Mouse (Mus musculus) CH12.LX (cell line): ENCODE data around the gene Cd69. TPM values are rescaled to one million over a fixed set of nuclear protein-coding genes. Genes with fewer than 3 reads are reported as not detected.

ENCODE experiments used
- DNase-seq: peaks from one replicate; pipeline ENCODE4 v3.0.0-alpha.2; 2013; ENCODE audit errors: extremely low read depth
- H3K27ac ChIP-seq: 2 replicates; pipeline ENCODE4 v1.5.1; 2012; ENCODE audit warnings: low read depth, mild to moderate bottlenecking, control low read depth, moderate library complexity; ENCODE audit not compliant: insufficient read depth
- H3K27me3 ChIP-seq: replicated peaks from 2 replicates; pipeline ENCODE3; 2012; ENCODE audit warnings: inconsistent platforms
- H3K36me3 ChIP-seq, 2 experiments: replicated peaks in 1 of 2; 2 replicates each; pipeline versions ENCODE3 to v1.6.1; 2012; ENCODE audit warnings: inconsistent platforms in 1 of 2, low read length in 1 of 2, mild to moderate bottlenecking in 1 of 2, mixed read lengths in 1 of 2, moderate library complexity in 1 of 2; ENCODE audit not compliant: control insufficient read depth in 1 of 2, insufficient read depth in 1 of 2
- H3K4me1 ChIP-seq, 2 experiments: 2 replicates each; pipeline ENCODE4 v1.6.1; 2012; ENCODE audit warnings: inconsistent platforms in 1 of 2, moderate library complexity in 1 of 2; ENCODE audit not compliant: insufficient read depth in 2 of 2, control insufficient read depth in 1 of 2
- H3K4me2 ChIP-seq: 2 replicates; pipeline ENCODE4 v1.6.1; 2012; ENCODE audit warnings: low read depth, mild to moderate bottlenecking, control low read depth; ENCODE audit not compliant: poor library complexity, insufficient read depth, severe bottlenecking
- H3K4me3 ChIP-seq, 3 experiments: fragments of 150-350 bp in 1 of 3; sonication (generic) in 1 of 3; replicated peaks in 1 of 3; 2 replicates each; pipeline versions ENCODE3 to v1.5.1; 2011 to 2012; ENCODE audit warnings: low read depth in 2 of 3, low read length in 2 of 3, mild to moderate bottlenecking in 2 of 3, moderate library complexity in 2 of 3, control low read depth in 1 of 3, improper control_type of control experiment in 1 of 3, inconsistent platforms in 1 of 3, mixed read lengths in 1 of 3; ENCODE audit not compliant: poor library complexity in 1 of 3
- H3K79me2 ChIP-seq: replicated peaks from 2 replicates; pipeline ENCODE4 v1.6.1; 2012; ENCODE audit warnings: mild to moderate bottlenecking, moderate library complexity; ENCODE audit not compliant: control insufficient read depth, poor library complexity, insufficient read depth, severe bottlenecking; ENCODE audit errors: extremely low read depth
- H3K9ac ChIP-seq: 2 replicates; pipeline ENCODE4 v1.6.1; 2012; ENCODE audit warnings: low read depth, mild to moderate bottlenecking, control low read depth, moderate library complexity; ENCODE audit not compliant: insufficient read depth
- H3K9me3 ChIP-seq: replicated peaks from 2 replicates; pipeline ENCODE3; 2012; ENCODE audit warnings: low read length, inconsistent platforms, mixed read lengths
- BHLHE40 ChIP-seq: IDR thresholded peaks from 2 replicates; pipeline ENCODE4 v1.6.1; 2011; ENCODE audit warnings: mild to moderate bottlenecking, low read depth, low read length, improper control_type of control experiment
- CHD1 ChIP-seq: IDR thresholded peaks from 2 replicates; pipeline ENCODE4 v1.6.1; 2012; ENCODE audit warnings: low read depth, low read length, improper control_type of control experiment, inconsistent platforms
- CHD2 ChIP-seq: IDR thresholded peaks from 2 replicates; pipeline ENCODE4 v1.6.1; 2011; ENCODE audit warnings: low read length, improper control_type of control experiment
- CTCF ChIP-seq, 2 experiments: IDR thresholded peaks in 1 of 2; conservative IDR thresholded peaks in 1 of 2; 2 replicates each; pipeline ENCODE4 v1.5.1; 2011 to 2012; ENCODE audit warnings: low read depth in 2 of 2, low read length in 2 of 2, improper control_type of control experiment in 1 of 2, inconsistent platforms in 1 of 2, mild to moderate bottlenecking in 1 of 2, moderate library complexity in 1 of 2
- E2F4 ChIP-seq: IDR thresholded peaks from 2 replicates; pipeline ENCODE4 v1.6.1; 2011; ENCODE audit warnings: low read depth, low read length, improper control_type of control experiment; ENCODE audit not compliant: insufficient replicate concordance
- ELF1 ChIP-seq: IDR thresholded peaks from 2 replicates; pipeline ENCODE4 v1.6.1; 2014; ENCODE audit warnings: low read depth, mild to moderate bottlenecking, inconsistent platforms, low read length, improper control_type of control experiment
- ETS1 ChIP-seq: conservative IDR thresholded peaks from 2 replicates; pipeline ENCODE4 v1.6.1; 2012; ENCODE audit warnings: low read depth, mild to moderate bottlenecking, inconsistent platforms, low read length, improper control_type of control experiment, moderate library complexity
- GABPA ChIP-seq: IDR thresholded peaks from 2 replicates; pipeline ENCODE4 v1.6.1; 2012; ENCODE audit warnings: low read depth, low read length, improper control_type of control experiment, inconsistent platforms; ENCODE audit not compliant: insufficient replicate concordance
- HCFC1 ChIP-seq: IDR thresholded peaks from 2 replicates; pipeline ENCODE4 v1.6.1; 2012; ENCODE audit warnings: low read depth, mild to moderate bottlenecking, inconsistent platforms, low read length, improper control_type of control experiment
- IRF4 ChIP-seq: IDR thresholded peaks from 2 replicates; pipeline ENCODE4 v1.6.1; 2014; ENCODE audit warnings: low read depth, mild to moderate bottlenecking, inconsistent platforms, low read length, improper control_type of control experiment
- JUN ChIP-seq: IDR thresholded peaks from 2 replicates; pipeline ENCODE4 v1.6.1; 2011; ENCODE audit warnings: low read depth, mild to moderate bottlenecking, low read length, improper control_type of control experiment, moderate library complexity; ENCODE audit not compliant: insufficient read depth
- KAT2A ChIP-seq: IDR thresholded peaks from 2 replicates; pipeline ENCODE4 v1.6.1; 2012; ENCODE audit warnings: low read length, improper control_type of control experiment, inconsistent platforms; ENCODE audit not compliant: insufficient replicate concordance
- MAFK ChIP-seq: IDR thresholded peaks from 2 replicates; pipeline ENCODE4 v1.6.1; 2011; ENCODE audit warnings: low read length, improper control_type of control experiment; ENCODE audit not compliant: insufficient replicate concordance
- MAX ChIP-seq: IDR thresholded peaks from 2 replicates; pipeline ENCODE4 v1.6.1; 2011; ENCODE audit warnings: low read length, improper control_type of control experiment
- MXI1 ChIP-seq: IDR thresholded peaks from 2 replicates; pipeline ENCODE4 v1.6.1; 2011; ENCODE audit warnings: mild to moderate bottlenecking, low read depth, low read length, improper control_type of control experiment
- NELFE ChIP-seq: IDR thresholded peaks from 2 replicates; pipeline ENCODE4 v1.6.1; 2011; ENCODE audit warnings: low read depth, low read length, improper control_type of control experiment
- NRF1 ChIP-seq: IDR thresholded peaks from 2 replicates; pipeline ENCODE4 v1.6.1; 2014; ENCODE audit warnings: low read depth, mild to moderate bottlenecking, inconsistent platforms, low read length, improper control_type of control experiment, moderate library complexity
- POLR2A ChIP-seq: IDR thresholded peaks from 2 replicates; pipeline ENCODE4 v1.6.1; 2011; ENCODE audit warnings: low read depth, mild to moderate bottlenecking, improper control_type of control experiment, low read length
- POLR2AphosphoS2 ChIP-seq: IDR thresholded peaks from 2 replicates; pipeline ENCODE4 v1.6.1; 2011; ENCODE audit warnings: low read depth, low read length, improper control_type of control experiment
- RAD21 ChIP-seq: IDR thresholded peaks from 2 replicates; pipeline ENCODE4 v1.6.1; 2011; ENCODE audit warnings: low read depth, mild to moderate bottlenecking, low read length, improper control_type of control experiment, moderate library complexity
- RCOR1 ChIP-seq: conservative IDR thresholded peaks from 2 replicates; pipeline ENCODE4 v1.6.1; 2012; ENCODE audit warnings: low read depth, mild to moderate bottlenecking, inconsistent platforms, low read length, improper control_type of control experiment
- SIN3A ChIP-seq: IDR thresholded peaks from 2 replicates; pipeline ENCODE4 v1.6.1; 2012; ENCODE audit warnings: low read length, improper control_type of control experiment, inconsistent platforms
- SMC3 ChIP-seq: IDR thresholded peaks from 2 replicates; pipeline ENCODE4 v1.6.1; 2011; ENCODE audit warnings: low read depth, low read length, improper control_type of control experiment
- TBP ChIP-seq: conservative IDR thresholded peaks from 2 replicates; pipeline ENCODE4 v1.6.1; 2011; ENCODE audit warnings: low read depth, low read length, improper control_type of control experiment
- TCF12 ChIP-seq: IDR thresholded peaks from 2 replicates; pipeline ENCODE4 v1.6.1; 2014; ENCODE audit warnings: low read depth, mild to moderate bottlenecking, inconsistent platforms, low read length, improper control_type of control experiment
- UBTF ChIP-seq: IDR thresholded peaks from 2 replicates; pipeline ENCODE4 v1.6.1; 2012; ENCODE audit warnings: low read depth, mild to moderate bottlenecking, inconsistent platforms, low read length, improper control_type of control experiment, moderate library complexity
- USF1 ChIP-seq: IDR thresholded peaks from 2 replicates; pipeline ENCODE4 v1.6.1; 2014; ENCODE audit warnings: low read depth, mild to moderate bottlenecking, inconsistent platforms, low read length, improper control_type of control experiment
- USF2 ChIP-seq: conservative IDR thresholded peaks from 2 replicates; pipeline ENCODE4 v1.6.1; 2011; ENCODE audit warnings: low read depth, low read length, improper control_type of control experiment
- ZC3H11A ChIP-seq: IDR thresholded peaks from 2 replicates; pipeline ENCODE4 v1.6.1; 2012; ENCODE audit warnings: low read depth, mild to moderate bottlenecking, inconsistent platforms, low read length, improper control_type of control experiment
- ZKSCAN1 ChIP-seq: IDR thresholded peaks from 2 replicates; pipeline ENCODE4 v1.6.1; 2012; ENCODE audit warnings: low read depth, inconsistent platforms, low read length, improper control_type of control experiment, borderline replicate concordance
- ZMIZ1 ChIP-seq: IDR thresholded peaks from 2 replicates; pipeline ENCODE4 v1.6.1; 2012; ENCODE audit warnings: low read depth, mild to moderate bottlenecking, inconsistent platforms, low read length, improper control_type of control experiment
- ZNF384 ChIP-seq: IDR thresholded peaks from 2 replicates; pipeline ENCODE4 v1.6.1; 2012; ENCODE audit warnings: low read depth, low read length, improper control_type of control experiment, inconsistent platforms
- dilution Hi-C: fragments of 300-500 bp; cut with MboI; formaldehyde crosslinking; loops from 2 replicates; pipeline ENCODE4 v1.14.3; 2020; ENCODE audit warnings: low sequenced_read_pairs; ENCODE audit not compliant: extremely low pct_unique_long_range_greater_than_20kb, extremely low pct_ligation_motif_present
- in situ Hi-C: fragments of 300-500 bp; cut with MboI; formaldehyde crosslinking; loops from 3 replicates; pipeline ENCODE4 v1.14.3; 2019; ENCODE audit warnings: low sequenced_read_pairs, low pct_ligation_motif_present, low pct_unique_long_range_greater_than_20kb, mixed read lengths
- polyA plus RNA-seq: library from polyadenylated mRNA; unstranded; fragments of >175 nt; gene quantifications from 2 replicates; pipeline ENCODE4 v1.2.1, GENCODE M21; 2012; ENCODE audit warnings: low read depth; ENCODE audit not compliant: insufficient read length
- total RNA-seq, 2 experiments: library from RNA; depleted of rRNA; stranded (reverse); fragments of 300-350 nt in 1 of 2; fragments of >200 nt in 1 of 2; gene quantifications; 2 replicates each; pipeline ENCODE4 v1.2.3; 2012 to 2014

Cd69 gene
- total and polyA plus RNA-seq, 3 experiments = 71.2 to 229 (median 132) TPM

DNA sequence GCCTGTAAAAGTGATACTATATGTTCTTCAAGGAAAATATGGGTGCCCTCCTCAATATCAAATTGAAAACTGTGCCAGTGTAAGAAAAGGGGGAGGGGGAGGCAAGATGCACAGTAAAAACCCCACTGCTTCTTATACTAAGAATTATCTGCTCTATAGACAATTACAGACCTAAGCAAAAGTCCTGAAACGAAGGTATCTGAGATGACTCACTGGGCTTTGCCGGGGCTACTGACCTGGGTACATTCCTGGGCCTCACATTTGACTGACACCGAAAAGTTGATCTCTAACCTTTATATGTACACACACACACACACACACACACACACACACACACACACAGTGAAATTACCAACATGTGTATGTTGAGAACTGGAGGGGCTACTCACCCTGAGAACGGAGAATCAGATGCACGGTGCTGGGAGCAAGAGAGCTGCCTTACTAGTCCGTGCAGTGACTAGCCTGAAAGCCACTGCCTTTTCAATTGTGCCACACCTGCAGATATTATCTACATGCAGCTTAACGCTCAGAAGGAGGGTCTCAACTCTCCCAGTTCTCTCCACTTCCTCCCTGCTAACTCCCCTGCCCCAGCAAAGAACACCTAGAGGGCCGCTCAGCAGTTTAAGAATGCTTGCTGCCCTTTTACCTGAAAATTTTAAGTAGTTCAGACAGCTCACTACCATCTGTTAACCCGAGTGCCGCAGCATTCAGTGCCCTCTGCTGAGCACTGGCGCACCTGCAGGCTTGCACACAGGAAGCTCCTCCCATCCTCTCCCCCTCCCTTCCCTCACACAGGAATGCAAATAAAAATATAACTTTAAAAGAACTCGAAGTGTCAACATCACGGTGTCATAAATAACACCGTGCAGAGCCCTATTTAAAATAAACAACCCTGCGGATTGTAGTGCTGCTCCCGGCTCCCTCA is 37.6 kb downstream of the Cd69 start (continued):
- no peak for TF ChIP-seq USF2
- TF ChIP-seq ETS1 = peak; percentile 29; the same call in 1 of the 2 replicates
- no peak for TF ChIP-seq USF1
- TF ChIP-seq POLR2A = peak; percentile 77
- TF ChIP-seq TCF12 = peak; percentile 5; the same call in 1 of the 2 replicates
- no peak for TF ChIP-seq JUN
- no peak; the same call in 1 of the 2 replicates for TF ChIP-seq ZMIZ1
- peak; percentile 64 for TF ChIP-seq TBP
- peak; percentile 12; the same call in 1 of the 2 replicates for TF ChIP-seq IRF4
- no peak for TF ChIP-seq E2F4
- 0 out of 2 replicates have a peak, but pooled peaks have one; percentile 5 for TF ChIP-seq MAFK
- no peak for TF ChIP-seq RCOR1
- peak; percentile 88; the same call in 1 of the 2 replicates for TF ChIP-seq POLR2AphosphoS2
- no peak for TF ChIP-seq NRF1
- peak; percentile 14; the same call in 1 of the 2 replicates for TF ChIP-seq MXI1
- TF ChIP-seq RAD21 = peak; percentile 91
- TF ChIP-seq CHD1 = peak; percentile 59; the same call in 1 of the 2 replicates
- TF ChIP-seq, all 38 proteins: peak for 21

GRCm38 (mm10) chr6:129236652-129237342 is 38.4 kb downstream of the Cd69 start:
- DNase-seq = peak; percentile 92
- Histone ChIP-seq H3K36me3 (peaks cover 0 to 3% of the 10 kb centered on the region in 2 experiments), H3K4me3 (peak overlapping the region; percentile 71 to 78 (median 71)), H3K9ac (peak overlapping the region; percentile 99), H3K4me1 (peaks cover 15 to 54% of the 10 kb centered on the region in 2 experiments), H3K27me3 (no peaks in the 10 kb centered on the region), H3K9me3 (peaks cover 1% of the 10 kb centered on the region), H3K4me2 (peak overlapping the region; percentile 43), H3K79me2 (no peaks in the 10 kb centered on the region), H3K27ac (peak overlapping the region; percentile 100)
- dilution Hi-C loops = no loop called here
- in situ Hi-C loops = no loop called here
- TF ChIP-seq UBTF (no peak; the same call in 1 of the 2 replicates), E2F4 (no peak), ELF1 (no peak), BHLHE40 (peak; percentile 65), ZKSCAN1 (no peak), NRF1 (no peak), CTCF (conservative IDR thresholded peaks at IDR 0.05 in 1 of 2, IDR thresholded peaks at IDR 0.05 in 1 of 2; ENCODE audit: low read depth in 2 of 2, low read length in 2 of 2) (no peak), IRF4 (peak; percentile 73), SMC3 (no peak; the same call in 1 of the 2 replicates), RAD21 (no peak; the same call in 1 of the 2 replicates), HCFC1 (peak; percentile 29; the same call in 1 of the 2 replicates), CHD2 (no peak), ZC3H11A (no peak), NELFE (peak; percentile 64), ZMIZ1 (peak; percentile 74), TCF12 (peak; percentile 71; the same call in 1 of the 2 replicates), MXI1 (0 out of 2 replicates have a peak, but pooled peaks have one; percentile 34), GABPA (no peak), USF1 (no peak), POLR2A (peak; percentile 87), POLR2AphosphoS2 (peak; percentile 98), MAX (no peak), SIN3A (peak; percentile 71), KAT2A (0 out of 2 replicates have a peak, but pooled peaks have one; percentile 21), ZNF384 (no peak)
